Mouse (Mus musculus) heart, postnatal 0 days (tissue): ENCODE measurements around the gene Cnnm3. TPM values are rescaled to one million over a fixed set of nuclear protein-coding genes. Genes with fewer than 3 reads are reported as not detected.

Experiments
- ATAC-seq: fragments of 200-750 bp; cut with Nextera tagmentation; 2 replicates; pipeline ENCODE4 v1.8.0; 2017; ENCODE audit warnings: low read depth, moderate number of reproducible peaks, moderate library complexity; ENCODE audit not compliant: insufficient read depth
- DNase-seq: peaks from one replicate; pipeline ENCODE4 v3.0.0-alpha.2; 2016; ENCODE audit warnings: low spot score
- H3K27ac ChIP-seq: fragments of 300-500 bp; sonication (generic); 2 replicates; pipeline ENCODE4 v1.5.1; 2014; ENCODE audit warnings: low read depth, mild to moderate bottlenecking
- H3K27me3 ChIP-seq: fragments of 300-500 bp; sonication (generic); 2 replicates; pipeline ENCODE4 v1.6.1; 2014; ENCODE audit warnings: low read length, mixed read lengths; ENCODE audit not compliant: control insufficient read depth, insufficient read depth
- H3K36me3 ChIP-seq: fragments of 300-500 bp; sonication (generic); replicated peaks from 2 replicates; pipeline ENCODE4 v1.6.1; 2014; ENCODE audit warnings: low read length, mixed read lengths; ENCODE audit not compliant: control insufficient read depth, insufficient read depth
- H3K4me1 ChIP-seq: fragments of 300-500 bp; sonication (generic); 2 replicates; pipeline ENCODE4 v1.6.1; 2014; ENCODE audit warnings: antibody characterized with exemption; ENCODE audit not compliant: control insufficient read depth, insufficient read depth
- H3K4me2 ChIP-seq: fragments of 300-500 bp; sonication (generic); 2 replicates; pipeline ENCODE4 v1.6.1; 2014; ENCODE audit warnings: low read depth, mild to moderate bottlenecking, low read length, moderate library complexity
- H3K4me3 ChIP-seq: fragments of 300-500 bp; sonication (generic); 2 replicates; pipeline ENCODE4 v1.5.1; 2014; ENCODE audit warnings: low read depth, low read length
- H3K9ac ChIP-seq: fragments of 300-500 bp; sonication (generic); replicated peaks from 2 replicates; pipeline ENCODE4 v1.6.1; 2014; ENCODE audit warnings: low read depth, low read length, mixed read lengths
- H3K9me3 ChIP-seq: fragments of 300-500 bp; sonication (generic); replicated peaks from 2 replicates; pipeline ENCODE4 v1.6.1; 2016; ENCODE audit warnings: low read length; ENCODE audit not compliant: control insufficient read depth
- CTCF ChIP-seq: IDR thresholded peaks from 2 replicates; pipeline ENCODE4 v1.5.1; 2016; ENCODE audit warnings: antibody characterized with exemption, control low read depth, low read depth
- EP300 ChIP-seq: IDR thresholded peaks from 2 replicates; pipeline ENCODE4 v1.6.1; 2016; ENCODE audit warnings: antibody characterized with exemption, low read depth
- WGBS: fragments of 180-500 bp; shearing (Covaris S2); extraction: QIAGEN DNeasy Blood & Tissue Kit; methylation state at CpG from one replicate; pipeline ENCODE4 v1.1.7; 2014; 5-methylcytosine and 5-hydroxymethylcytosine counted together
- polyA plus RNA-seq: library from polyadenylated mRNA; unstranded; fragments of >200 nt; fragmentation: Nextera tagmentation; extraction: Ambion mirVana; gene quantifications from 2 replicates; pipeline ENCODE4 v1.2.1, GENCODE M21; 2015
- total RNA-seq: library from RNA; depleted of rRNA; stranded (reverse); fragments of >200 nt; gene quantifications from 2 replicates; pipeline ENCODE4 v1.2.3, GENCODE M21; 2014; ENCODE audit warnings: low replicate concordance

Gene Cnnm3
- total and polyA plus RNA-seq, 2 experiments from 2014 or later = 2.0 to 21.4 TPM

DNA sequence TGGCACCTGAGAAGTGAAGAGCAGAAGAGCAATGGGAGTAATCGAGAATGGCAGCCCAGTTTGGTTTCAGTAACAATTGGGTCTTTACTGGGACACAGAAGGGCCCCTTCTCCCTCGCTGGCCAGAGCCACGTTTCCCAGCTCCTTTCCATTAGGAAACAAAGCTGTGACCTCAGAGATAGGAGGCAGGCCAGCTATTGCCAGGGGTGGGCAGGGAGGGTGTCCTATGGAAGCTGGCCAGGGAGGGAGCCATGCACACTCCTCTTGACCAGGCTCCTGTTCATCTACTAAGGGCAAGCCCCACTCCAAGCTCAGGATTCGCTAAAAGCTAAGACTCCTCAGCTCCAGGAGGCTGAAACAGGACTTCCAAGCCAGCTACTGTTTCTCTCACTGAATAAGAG is 47.6 kb downstream of the Cnnm3 start:
- Histone ChIP-seq H3K36me3 (peaks cover 6% of the 10 kb centered on the region), H3K4me2 (peak overlapping the region; percentile 90), H3K4me3 (0 out of 2 replicates have a peak overlapping the region, but pooled peaks have one; percentile 83), H3K27ac (peak overlapping the region; percentile 95), H3K4me1 (peaks cover 29% of the 10 kb centered on the region; the same call in 1 of the 2 replicates), H3K27me3 (no peaks in the 10 kb centered on the region), H3K9ac (peak overlapping the region; percentile 83), H3K9me3 (no peaks in the 10 kb centered on the region)
- WGBS = 20% methylated on average over 4 of the region's 4 CpGs
- DNase-seq (peak; percentile 62), ATAC-seq (no peak)
- no peak for TF ChIP-seq EP300
- TF ChIP-seq CTCF = peak; percentile 21; the same call in 1 of the 2 replicates

DNA sequence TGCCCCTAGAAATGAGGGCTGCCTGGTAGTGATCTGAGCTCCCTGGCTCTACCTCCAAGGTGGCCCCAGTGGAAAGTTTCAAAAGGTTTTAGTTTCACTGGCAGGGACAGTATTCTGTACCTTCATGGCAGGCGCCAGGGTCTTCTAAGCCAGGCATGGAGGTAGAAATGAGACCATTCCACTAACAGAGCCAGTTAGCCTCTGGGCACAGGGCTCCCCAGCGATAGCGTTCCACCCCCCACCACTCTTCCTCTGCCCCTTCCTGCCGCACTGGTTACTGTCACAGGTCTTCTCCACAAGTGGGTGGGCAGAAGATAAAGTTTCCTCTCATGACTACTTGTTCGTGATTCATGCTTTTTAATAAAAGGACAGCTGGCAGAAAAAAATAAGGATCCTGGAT is 48.2 kb downstream of the Cnnm3 start:
- 65% methylated on average over 5 of the region's 5 CpGs for WGBS
- Histone ChIP-seq H3K4me1 (peaks cover 34% of the 10 kb centered on the region; the same call in 1 of the 2 replicates), H3K27ac (no peak overlapping the region), H3K4me3 (no peak overlapping the region), H3K27me3 (no peaks in the 10 kb centered on the region), H3K9me3 (no peaks in the 10 kb centered on the region), H3K36me3 (peaks cover under 1% of the 10 kb centered on the region; the same call in 1 of the 2 replicates), H3K4me2 (no peak overlapping the region), H3K9ac (no peak overlapping the region)
- ATAC-seq (no peak), DNase-seq (no peak)
- TF ChIP-seq CTCF (no peak), EP300 (no peak)

DNA sequence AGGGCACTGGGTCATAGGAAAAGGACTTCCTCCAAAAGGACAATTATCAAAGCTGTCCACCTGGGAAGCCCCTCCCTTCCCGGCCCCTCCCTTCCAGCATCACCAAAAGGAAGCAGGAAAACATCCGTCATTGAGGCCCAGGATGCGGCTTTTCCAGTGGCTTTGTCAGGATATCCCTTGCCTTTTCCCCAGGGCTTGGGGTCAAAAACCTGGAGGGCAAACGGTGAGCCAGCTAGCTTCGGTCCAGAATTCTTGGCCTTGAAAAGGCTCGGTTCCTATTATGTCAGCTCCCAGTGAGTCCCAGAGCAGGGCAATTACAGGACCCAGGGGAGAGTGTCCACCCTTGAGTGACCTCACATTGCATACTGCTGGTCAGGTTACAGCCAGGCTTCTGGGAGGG is 49.2 kb downstream of the Cnnm3 start:
- WGBS = 61% methylated on average over 6 of the region's 6 CpGs
- Histone ChIP-seq H3K4me1 (peaks cover 26% of the 10 kb centered on the region; the same call in 1 of the 2 replicates), H3K4me3 (no peak overlapping the region), H3K27ac (no peak overlapping the region), H3K9ac (no peak overlapping the region), H3K36me3 (no peaks in the 10 kb centered on the region), H3K4me2 (no peak overlapping the region), H3K27me3 (no peaks in the 10 kb centered on the region), H3K9me3 (no peaks in the 10 kb centered on the region)
- no peak for DNase-seq
- ATAC-seq = no peak
- TF ChIP-seq CTCF (no peak), EP300 (0 out of 2 replicates have a peak, but pooled peaks have one; percentile 38)

DNA sequence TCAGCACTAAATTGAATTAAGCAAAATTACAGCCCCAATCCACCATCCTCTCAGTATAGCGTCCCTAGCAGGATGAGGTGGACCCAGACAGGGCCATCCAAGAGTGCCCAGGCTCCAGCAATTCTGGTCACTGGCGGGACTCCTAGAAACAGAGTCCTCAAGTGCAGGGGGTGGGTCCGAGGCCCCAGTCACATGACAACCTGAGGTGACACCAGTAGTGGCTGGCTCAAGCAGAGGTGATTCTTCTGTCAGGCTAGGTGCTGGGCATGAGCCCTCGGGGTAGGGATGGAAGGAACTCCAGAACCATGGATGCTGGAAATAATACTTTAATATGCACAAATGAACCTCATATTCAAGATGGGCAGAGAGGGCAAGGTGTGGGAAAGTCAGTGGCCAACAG is 50.7 kb downstream of the Cnnm3 start:
- H3K27me3 ChIP-seq = no peaks in the 10 kb centered on the region
- no peaks in the 10 kb centered on the region for H3K9me3 ChIP-seq
- H3K9ac ChIP-seq = no peak overlapping the region
- ATAC-seq = no peak
- H3K4me1 ChIP-seq = peaks cover 25% of the 10 kb centered on the region; the same call in 1 of the 2 replicates
- WGBS = 54% methylated on average over 4 of the region's 4 CpGs
- no peak overlapping the region for H3K27ac ChIP-seq
- TF ChIP-seq EP300 = no peak
- no peak for TF ChIP-seq CTCF
- H3K4me2 ChIP-seq = no peak overlapping the region
- no peak overlapping the region for H3K4me3 ChIP-seq
- H3K36me3 ChIP-seq = no peaks in the 10 kb centered on the region
- no peak for DNase-seq

DNA sequence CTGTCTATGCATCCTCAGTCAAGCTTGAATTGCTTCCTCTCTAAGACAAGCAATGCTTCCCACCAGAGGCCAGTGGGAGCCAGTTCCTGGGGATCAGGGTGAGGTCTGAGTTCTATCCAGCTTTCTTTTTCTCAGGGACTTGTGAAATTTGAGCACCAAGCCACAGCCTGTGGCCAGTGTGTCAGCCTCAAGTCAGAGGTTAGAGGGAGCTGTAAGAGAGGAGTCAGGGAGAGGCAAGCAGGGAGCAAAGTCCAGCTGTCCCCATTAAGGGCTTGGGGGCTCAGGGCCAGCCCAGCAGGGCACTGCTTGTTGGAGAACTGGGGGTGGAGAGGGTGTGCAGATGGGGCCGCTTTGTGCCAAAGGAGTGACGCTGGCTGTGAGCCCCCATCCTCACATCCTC is 51.5 kb downstream of the Cnnm3 start:
- Histone ChIP-seq H3K27ac (no peak overlapping the region), H3K36me3 (no peaks in the 10 kb centered on the region), H3K4me2 (no peak overlapping the region), H3K9ac (no peak overlapping the region), H3K27me3 (no peaks in the 10 kb centered on the region), H3K4me1 (peaks cover 25% of the 10 kb centered on the region; the same call in 1 of the 2 replicates), H3K9me3 (no peaks in the 10 kb centered on the region), H3K4me3 (no peak overlapping the region)
- no peak for DNase-seq
- TF ChIP-seq EP300 = no peak
- no peak for TF ChIP-seq CTCF
- no peak for ATAC-seq
- WGBS = 81% methylated on average over 2 of the region's 2 CpGs

DNA sequence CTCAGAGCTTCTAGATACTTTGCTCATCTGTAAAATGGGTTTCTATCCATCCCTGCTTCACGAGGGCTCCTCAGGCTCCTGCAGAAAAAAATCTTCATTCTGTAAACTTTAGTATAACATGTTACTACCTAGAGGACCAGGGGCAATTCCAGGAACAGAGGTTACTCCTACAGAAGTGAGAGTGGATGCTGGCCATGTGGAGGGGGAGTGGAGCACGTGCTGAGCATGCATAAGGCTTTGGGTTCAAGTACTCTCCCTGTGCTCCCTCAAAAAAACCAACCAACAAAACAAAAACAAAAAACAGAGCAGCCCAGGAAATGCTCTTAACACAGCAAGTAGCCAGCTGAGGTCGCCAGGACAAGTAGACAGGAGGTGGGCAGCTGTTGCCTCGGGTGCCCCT is 52.0 kb downstream of the Cnnm3 start:
- 77% methylated on average over 4 of the region's 4 CpGs for WGBS
- Histone ChIP-seq H3K4me1 (peaks cover 23% of the 10 kb centered on the region; the same call in 1 of the 2 replicates), H3K9ac (no peak overlapping the region), H3K27ac (no peak overlapping the region), H3K27me3 (no peaks in the 10 kb centered on the region), H3K36me3 (no peaks in the 10 kb centered on the region), H3K4me2 (no peak overlapping the region), H3K4me3 (no peak overlapping the region), H3K9me3 (no peaks in the 10 kb centered on the region)
- ATAC-seq (no peak), DNase-seq (no peak)
- no peak for TF ChIP-seq CTCF
- TF ChIP-seq EP300 = no peak
